Mouse (Mus musculus): Measurements from ENCODE around the gene Gltp. TPM values are rescaled to one million over a fixed set of nuclear protein-coding genes. Genes with fewer than 3 reads are reported as not detected.

Gene Gltp
- total RNA-seq, 1 experiment = 17.2 TPM

GRCm38 (mm10) chr5:114645916-114646315 lies 44.9 kb downstream of the Gltp start:
- Histone ChIP-seq H3K9me3 (ENCODE audit: control insufficient read depth, insufficient read depth, low read depth, low read length) (no peaks in the 10 kb centered on the region), H3K27ac (ENCODE audit: insufficient read depth, low read depth, low read length, poor library complexity, severe bottlenecking) (no peak overlapping the region), H3K9ac (ENCODE audit: insufficient read depth, low read depth, low read length, poor library complexity, severe bottlenecking) (no peak overlapping the region), H3K4me3 (ENCODE audit: insufficient read depth in 1 of 2, low read depth in 1 of 2, low read length in 2 of 2, poor library complexity in 1 of 2, severe bottlenecking in 1 of 2) (no peak overlapping the region), H3K4me1 (ENCODE audit: control insufficient read depth in 2 of 2, insufficient read depth in 2 of 2, low read length in 2 of 2, poor library complexity in 1 of 2) (peaks cover 0 to 12% of the 10 kb centered on the region in 2 experiments; a peak in 2 of 4 replicates), H3K36me3 (ENCODE audit: control insufficient read depth, insufficient read depth, low read length, poor library complexity, severe bottlenecking) (no peaks in the 10 kb centered on the region)
- in situ Hi-C loops (cut with MboI; ENCODE audit: low sequenced_read_pairs in 2 of 2, unreplicated experiment in 2 of 2) = no loop called here
- no peak for DNase-seq (ENCODE audit: low read depth, low spot score)
- no peak for TF ChIP-seq MAFK (IDR thresholded peaks at IDR 0.05; ENCODE audit: insufficient read depth, low read depth, low read length)
- no peak for TF ChIP-seq CHD2 (IDR thresholded peaks at IDR 0.05; ENCODE audit: low read depth, low read length)
- no peak for TF ChIP-seq ZNF384 (IDR thresholded peaks at IDR 0.05; ENCODE audit: low read depth, low read length)
- no peak for TF ChIP-seq ZC3H11A (IDR thresholded peaks at IDR 0.05; ENCODE audit: borderline replicate concordance, low read depth, low read length)
- no peak for TF ChIP-seq HCFC1 (IDR thresholded peaks at IDR 0.05; ENCODE audit: borderline replicate concordance, insufficient read depth, low read length)

DNA sequence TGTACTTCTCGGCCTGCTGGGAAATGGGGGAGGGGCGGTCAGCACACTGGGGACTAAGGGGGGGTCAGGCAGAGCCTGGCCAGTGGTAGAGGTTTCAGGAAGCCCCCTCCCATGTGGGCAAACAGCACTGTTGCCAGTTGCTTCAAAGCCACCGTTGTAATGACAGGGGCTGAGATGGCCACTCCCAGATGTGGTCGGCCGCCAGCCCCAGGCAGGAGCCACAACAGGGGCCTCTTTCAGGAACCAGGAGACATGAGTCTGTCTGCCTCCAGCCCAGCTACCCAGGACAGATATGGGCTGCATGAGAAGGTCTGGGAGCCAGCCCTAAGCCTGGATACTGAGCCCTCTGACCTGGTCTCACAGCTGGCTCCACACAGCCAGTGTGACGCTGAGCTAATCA lies 45.9 kb downstream of the Gltp start:
- no peak overlapping the region for H3K4me3 ChIP-seq (ENCODE audit: insufficient read depth in 1 of 2, low read depth in 1 of 2, low read length in 2 of 2, poor library complexity in 1 of 2, severe bottlenecking in 1 of 2)
- no peak overlapping the region for H3K27ac ChIP-seq (ENCODE audit: insufficient read depth, low read depth, low read length, poor library complexity, severe bottlenecking)
- H3K9ac ChIP-seq (ENCODE audit: insufficient read depth, low read depth, low read length, poor library complexity, severe bottlenecking) = no peak overlapping the region
- DNase-seq (ENCODE audit: low read depth, low spot score) = no peak
- TF ChIP-seq CHD2 (IDR thresholded peaks at IDR 0.05; ENCODE audit: low read depth, low read length) (no peak), HCFC1 (IDR thresholded peaks at IDR 0.05; ENCODE audit: borderline replicate concordance, insufficient read depth, low read length) (no peak), ZNF384 (IDR thresholded peaks at IDR 0.05; ENCODE audit: low read depth, low read length) (no peak)
- in situ Hi-C loops (cut with MboI; ENCODE audit: low sequenced_read_pairs in 2 of 2, unreplicated experiment in 2 of 2) = no loop called here
- no peaks in the 10 kb centered on the region for H3K9me3 ChIP-seq (ENCODE audit: control insufficient read depth, insufficient read depth, low read depth, low read length)
- H3K4me1 ChIP-seq (ENCODE audit: control insufficient read depth in 2 of 2, insufficient read depth in 2 of 2, low read length in 2 of 2, poor library complexity in 1 of 2) = peaks cover 0 to 13% of the 10 kb centered on the region in 2 experiments; a peak in 2 of 4 replicates
- H3K36me3 ChIP-seq (ENCODE audit: control insufficient read depth, insufficient read depth, low read length, poor library complexity, severe bottlenecking) = no peaks in the 10 kb centered on the region

DNA sequence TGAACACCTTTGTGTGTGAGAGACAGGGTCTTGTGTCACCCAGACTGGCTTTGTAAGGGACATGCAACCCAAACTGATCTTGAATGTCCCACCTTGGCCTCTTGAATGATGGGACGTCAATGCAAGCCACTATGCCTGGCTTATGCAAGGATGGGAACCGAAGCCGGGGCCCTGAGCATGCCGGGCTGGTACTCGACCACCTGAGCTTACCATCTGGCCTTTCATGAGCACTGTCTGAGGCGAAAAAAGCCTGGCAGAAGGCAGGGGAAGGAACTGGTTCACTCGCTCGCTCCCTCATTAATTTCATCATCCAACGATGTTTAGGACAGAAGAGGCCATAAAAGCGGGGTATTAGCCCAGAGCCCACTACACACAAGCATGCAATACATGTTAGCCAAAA lies 50.0 kb downstream of the Gltp start:
- Histone ChIP-seq H3K4me1 (ENCODE audit: control insufficient read depth in 2 of 2, insufficient read depth in 2 of 2, low read length in 2 of 2, poor library complexity in 1 of 2) (peaks cover 0 to 9% of the 10 kb centered on the region in 2 experiments; a peak in 2 of 4 replicates), H3K4me3 (ENCODE audit: insufficient read depth in 1 of 2, low read depth in 1 of 2, low read length in 2 of 2, poor library complexity in 1 of 2, severe bottlenecking in 1 of 2) (no peak overlapping the region), H3K36me3 (ENCODE audit: control insufficient read depth, insufficient read depth, low read length, poor library complexity, severe bottlenecking) (no peaks in the 10 kb centered on the region), H3K27ac (ENCODE audit: insufficient read depth, low read depth, low read length, poor library complexity, severe bottlenecking) (no peak overlapping the region), H3K9ac (ENCODE audit: insufficient read depth, low read depth, low read length, poor library complexity, severe bottlenecking) (no peak overlapping the region), H3K9me3 (ENCODE audit: control insufficient read depth, insufficient read depth, low read depth, low read length) (no peaks in the 10 kb centered on the region)
- TF ChIP-seq ZC3H11A (IDR thresholded peaks at IDR 0.05; ENCODE audit: borderline replicate concordance, low read depth, low read length) = no peak
- in situ Hi-C loops (cut with MboI; ENCODE audit: low sequenced_read_pairs in 2 of 2, unreplicated experiment in 2 of 2) = no loop called here
- DNase-seq (ENCODE audit: low read depth, low spot score) = no peak

- Histone ChIP-seq H3K36me3 (ENCODE audit: control insufficient read depth, insufficient read depth, low read length, poor library complexity, severe bottlenecking) (no peaks in the 10 kb centered on the region), H3K9ac (ENCODE audit: insufficient read depth, low read depth, low read length, poor library complexity, severe bottlenecking) (no peak overlapping the region), H3K4me3 (ENCODE audit: insufficient read depth in 1 of 2, low read depth in 1 of 2, low read length in 2 of 2, poor library complexity in 1 of 2, severe bottlenecking in 1 of 2) (no peak overlapping the region), H3K9me3 (ENCODE audit: control insufficient read depth, insufficient read depth, low read depth, low read length) (no peaks in the 10 kb centered on the region), H3K27ac (ENCODE audit: insufficient read depth, low read depth, low read length, poor library complexity, severe bottlenecking) (no peak overlapping the region), H3K4me1 (ENCODE audit: control insufficient read depth in 2 of 2, insufficient read depth in 2 of 2, low read length in 2 of 2, poor library complexity in 1 of 2) (peaks cover 0 to 12% of the 10 kb centered on the region in 2 experiments; a peak in 2 of 4 replicates)
- no peak for DNase-seq (ENCODE audit: low read depth, low spot score)
- in situ Hi-C loops (cut with MboI; ENCODE audit: low sequenced_read_pairs in 2 of 2, unreplicated experiment in 2 of 2) = no loop called here
- no peak for TF ChIP-seq MAFK (IDR thresholded peaks at IDR 0.05; ENCODE audit: insufficient read depth, low read depth, low read length)
- TF ChIP-seq ZNF384 (IDR thresholded peaks at IDR 0.05; ENCODE audit: low read depth, low read length) = no peak
- no peak for TF ChIP-seq HCFC1 (IDR thresholded peaks at IDR 0.05; ENCODE audit: borderline replicate concordance, insufficient read depth, low read length)
- no peak for TF ChIP-seq CHD2 (IDR thresholded peaks at IDR 0.05; ENCODE audit: low read depth, low read length)
These were observed 51.2 kb downstream of the Gltp start for GRCm38 (mm10) chr5:114639645-114639957.

DNA sequence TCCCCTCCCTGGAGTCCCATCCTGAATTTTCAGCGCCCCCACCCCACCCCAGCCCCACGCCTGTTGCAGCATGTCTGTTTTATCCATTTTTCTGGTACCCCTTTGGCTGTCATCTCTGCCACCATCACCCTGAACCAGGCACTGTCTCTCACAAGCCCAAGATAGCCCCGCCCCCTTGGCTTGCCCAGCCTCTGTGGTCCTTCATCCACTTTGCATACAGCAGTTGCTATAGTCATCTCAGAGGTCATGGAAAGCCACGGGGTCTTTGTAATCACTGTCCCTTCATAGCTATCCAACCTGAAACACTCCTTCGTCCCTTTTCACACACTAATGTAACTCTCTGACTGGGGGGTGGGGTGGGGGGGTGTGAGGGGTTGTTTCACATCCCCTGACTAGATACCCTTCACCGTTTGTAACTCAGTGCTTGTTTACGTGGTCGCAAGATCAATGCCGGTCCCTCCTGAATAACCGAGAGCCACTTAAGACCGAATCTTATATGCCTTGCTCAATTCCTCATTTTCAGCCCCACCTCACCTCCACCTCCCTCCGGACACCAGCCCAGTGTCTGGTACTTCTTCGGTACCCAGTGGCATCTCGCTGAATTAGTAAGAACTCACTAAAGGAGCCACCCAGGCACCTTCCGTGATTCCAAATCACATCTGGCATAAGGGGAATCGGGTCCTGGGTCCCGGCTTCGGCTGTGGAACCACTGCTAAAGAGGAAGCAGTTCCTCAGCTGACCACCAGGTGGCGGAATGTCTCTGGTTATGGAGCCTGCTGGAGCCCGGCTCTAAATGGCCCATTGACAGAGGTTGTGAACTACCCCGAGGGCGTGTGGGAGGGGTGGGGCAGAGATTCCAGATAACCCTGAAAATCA lies 51.8 kb downstream of the Gltp start:
- Histone ChIP-seq H3K9ac (ENCODE audit: insufficient read depth, low read depth, low read length, poor library complexity, severe bottlenecking) (no peak overlapping the region), H3K27ac (ENCODE audit: insufficient read depth, low read depth, low read length, poor library complexity, severe bottlenecking) (no peak overlapping the region), H3K9me3 (ENCODE audit: control insufficient read depth, insufficient read depth, low read depth, low read length) (no peaks in the 10 kb centered on the region), H3K4me3 (ENCODE audit: insufficient read depth in 1 of 2, low read depth in 1 of 2, low read length in 2 of 2, poor library complexity in 1 of 2, severe bottlenecking in 1 of 2) (no peak overlapping the region), H3K4me1 (ENCODE audit: control insufficient read depth in 2 of 2, insufficient read depth in 2 of 2, low read length in 2 of 2, poor library complexity in 1 of 2) (peaks cover 0 to 12% of the 10 kb centered on the region in 2 experiments; a peak in 2 of 4 replicates), H3K36me3 (ENCODE audit: control insufficient read depth, insufficient read depth, low read length, poor library complexity, severe bottlenecking) (no peaks in the 10 kb centered on the region)
- in situ Hi-C loops (cut with MboI; ENCODE audit: low sequenced_read_pairs in 2 of 2, unreplicated experiment in 2 of 2) = no loop called here
- peak; percentile 96 for DNase-seq (ENCODE audit: low read depth, low spot score)
- peak; percentile 48; the same call in 1 of the 2 replicates for TF ChIP-seq ZC3H11A (IDR thresholded peaks at IDR 0.05; ENCODE audit: borderline replicate concordance, low read depth, low read length)
- TF ChIP-seq CHD2 (IDR thresholded peaks at IDR 0.05; ENCODE audit: low read depth, low read length) = no peak
- no peak for TF ChIP-seq ZNF384 (IDR thresholded peaks at IDR 0.05; ENCODE audit: low read depth, low read length)
- no peak for TF ChIP-seq HCFC1 (IDR thresholded peaks at IDR 0.05; ENCODE audit: borderline replicate concordance, insufficient read depth, low read length)
